Mouse (Mus musculus) lung, adult 2 months (tissue): ENCODE data around the gene Zfp536.

Experiments used
- CTCF ChIP-seq: fragments of 200-500 bp; IDR thresholded peaks from 2 replicates; pipeline ENCODE4 v1.5.1; 2011; ENCODE audit warnings: mild to moderate bottlenecking, low read length, control low read depth; ENCODE audit not compliant: insufficient read depth
- POLR2A ChIP-seq: fragments of 200-500 bp; IDR thresholded peaks from 2 replicates; pipeline ENCODE4 v1.6.1; 2011; ENCODE audit warnings: low read depth, mild to moderate bottlenecking, control low read depth, low read length, borderline replicate concordance; ENCODE audit errors: extremely low read depth

GRCm38 (mm10) chr7:37773906-37774305 is 465 bp upstream of the Zfp536 start:
- TF ChIP-seq POLR2A, result no peak
- no peak for TF ChIP-seq CTCF
